Mouse (Mus musculus) activated CD4-positive, CD25-positive, alpha-beta regulatory T cell, adult 9 weeks (primary cell): ENCODE results near the gene Cabcoco1. TPM values are rescaled to one million over a fixed set of nuclear protein-coding genes. Genes with fewer than 3 reads are reported as not detected.

ENCODE experiments used
- polyA plus RNA-seq: library from polyadenylated mRNA; unstranded; fragments of 100-300 nt; shearing (Covaris generic); gene quantifications from one replicate; pipeline ENCODE4 v1.2.1, GENCODE M21; 2017

Cabcoco1 gene
- polyA plus RNA-seq: 3.1 TPM

DNA sequence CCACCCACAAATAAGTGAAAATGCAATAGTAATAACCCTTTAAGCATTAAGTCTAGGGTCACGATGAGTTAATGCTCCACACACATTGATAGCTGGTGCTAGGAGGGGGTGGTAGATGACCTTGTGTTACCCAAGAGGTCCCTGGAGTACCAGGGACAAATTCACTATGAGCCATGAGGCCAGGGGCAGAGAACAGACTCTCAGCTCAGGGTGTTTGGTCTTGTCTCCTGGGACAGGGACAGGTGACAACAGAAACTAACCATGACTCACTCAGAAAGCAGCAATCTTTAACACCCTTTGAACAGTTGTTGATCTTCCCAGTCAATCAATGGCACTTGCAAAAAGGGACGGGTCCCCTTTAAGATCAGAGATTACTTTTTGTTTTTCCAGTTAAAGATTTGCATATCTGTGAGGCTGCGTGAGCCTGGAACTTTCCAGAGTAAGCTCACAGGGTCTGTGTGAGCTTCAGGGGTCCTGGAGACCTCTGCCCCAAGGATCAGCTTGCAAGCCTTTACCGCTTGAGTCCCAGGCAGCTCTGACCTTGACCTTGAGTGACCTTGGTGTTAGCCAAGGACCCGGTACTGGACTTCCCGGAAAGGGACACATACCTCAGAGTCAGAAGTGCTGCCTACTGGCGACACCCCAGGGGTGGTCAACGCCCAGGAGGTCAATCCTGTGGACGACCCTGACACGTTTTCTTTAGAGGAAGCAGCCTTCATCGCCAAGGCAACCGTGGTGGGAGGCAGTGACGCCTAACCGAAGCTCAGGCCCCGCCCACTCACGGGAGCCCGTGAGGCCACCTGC, at the start of gene Cabcoco1:
TSS of gene Cabcoco1 (minus strand) at position 758 of the 804 bp plus-strand sequence.

Other genes starting within 250 kb of the Cabcoco1 start
- 0.45 TPM for gene Tmem26, start 181.8 kb upstream of the Cabcoco1 start, polyA plus RNA-seq